Mouse (Mus musculus) heart, adult 2 months (tissue): ENCODE results near the gene Col26a1.

Experiments used
- CTCF ChIP-seq: fragments of 200-600 bp; IDR thresholded peaks from 2 replicates; pipeline ENCODE4 v1.8.1; 2022; ENCODE audit warnings: antibody characterized with exemption, mild to moderate bottlenecking, moderate library complexity
- EP300 ChIP-seq: fragments of 200-500 bp; IDR thresholded peaks from 2 replicates; pipeline ENCODE4 v1.6.1; 2011; ENCODE audit warnings: low read depth, low read length, control low read depth; ENCODE audit not compliant: insufficient read depth
- POLR2A ChIP-seq: fragments of 200-500 bp; IDR thresholded peaks from 2 replicates; pipeline ENCODE4 v1.6.1; 2011; ENCODE audit warnings: mild to moderate bottlenecking, low read depth, low read length, control low read depth; ENCODE audit not compliant: insufficient read depth

- TF ChIP-seq EP300, result no peak
- no peak for TF ChIP-seq CTCF
- no peak for TF ChIP-seq POLR2A
Observed at GRCm38 (mm10) chr5:136802732-136803131, 80.3 kb downstream of the Col26a1 start.
